Mouse (Mus musculus): ENCODE measurements around the gene Gm10772.
"Not testable (repeated sequence)": the region's sequence is repeated elsewhere in the genome, so short reads cannot be mapped to it uniquely, and the experiment has no call there.

Gene Gm10772

GRCm38 (mm10) chr13:66227473-66227872 lies at the start of gene Gm10772:
Gene Gm10772, minus strand, starts transcription at chr13:66227573.
- DNase-seq (ENCODE audit: low read depth in 2 of 2, low spot score in 2 of 2) = not testable (repeated sequence)

- not testable (repeated sequence) for DNase-seq (ENCODE audit: low read depth in 2 of 2, low spot score in 2 of 2)
Observed at GRCm38 (mm10) chr13:66263914-66264313, 36.5 kb upstream of the Gm10772 start.

GRCm38 (mm10) chr13:66263141-66263540 lies 35.8 kb upstream of the Gm10772 start:
- not testable (repeated sequence) for DNase-seq (ENCODE audit: low read depth in 2 of 2, low spot score in 2 of 2)

GRCm38 (mm10) chr13:66214349-66214748 lies 13.0 kb downstream of the Gm10772 start:
- DNase-seq (ENCODE audit: low read depth in 2 of 2, low spot score in 2 of 2) = no peak

- not testable (repeated sequence) for DNase-seq (ENCODE audit: low read depth in 2 of 2, low spot score in 2 of 2)
Observed at GRCm38 (mm10) chr13:66213811-66214210, 13.6 kb downstream of the Gm10772 start.

- DNase-seq (ENCODE audit: low read depth in 2 of 2, low spot score in 2 of 2) = not testable (repeated sequence)
Observed at GRCm38 (mm10) chr13:66179172-66179571, 48.2 kb downstream of the Gm10772 start.
